ENCODE assay signal across 9 mouse cellular contexts in genomic region chr9:63970836-63971235, GRCm38 (mm10). TPM values are rescaled to one million over a fixed set of nuclear protein-coding genes. Genes with fewer than 3 reads are reported as not detected.
A peak's percentile ranks its signal among the peaks of the same experiment; 100 is the strongest.
DNase-seq lines count a peak whose midpoint lies in the region; ATAC-seq lines count a peak whose summit lies in the region.
"Had no signal": no experiment of that assay in that cellular context is flagged by ENCODE, and none has a peak within 500 bp of the region (broad histone marks: within the 10 kb centered on the region; RNA-seq: fewer than 3 reads in every experiment).

No protein-coding gene starts in this region.

- H3K9ac ChIP-seq in kidney, embryonic 14.5 days (ENCODE audit: low read depth, low read length) = no peak overlapping the region
- H3K9ac ChIP-seq in limb, embryonic 15.5 days = no peak overlapping the region

- ATAC-seq in kidney, embryonic 14.5 days (ENCODE audit: low FRiP score, low TSS enrichment) = no peak
- ATAC-seq in limb, embryonic 15.5 days (ENCODE audit: insufficient number of reproducible peaks, low FRiP score, low TSS enrichment, low read depth) = no peak

- no peaks in the 10 kb centered on the region for H3K27me3 ChIP-seq in kidney, embryonic 14.5 days (ENCODE audit: control insufficient read depth, insufficient read depth, low read length)
- H3K27me3 ChIP-seq in limb, embryonic 15.5 days = no peaks in the 10 kb centered on the region

- no peak for DNase-seq in kidney, adult 8-10 months
- DNase-seq in R1 (ENCODE audit: low read depth, low spot score) = peak; percentile 54
- DNase-seq in c-Kit-positive CD71-positive TER-119-negative erythroid progenitor cells, embryonic 14.5 days (ENCODE audit: low read depth) = peak; percentile 35
- no peak for DNase-seq in right cerebral cortex, postnatal 10 days (ENCODE audit: low spot score in 2 of 2)
- no peak for DNase-seq in ovary, adult 18-20 months (ENCODE audit: low spot score)
- DNase-seq: cerebellum, adult 9-11 months; thymus, postnatal 4 days had no signal

- no peak overlapping the region for H3K4me2 ChIP-seq in kidney, embryonic 14.5 days (replicated peaks; ENCODE audit: low read depth, low read length)
- no peak overlapping the region for H3K4me2 ChIP-seq in limb, embryonic 15.5 days

- H3K9me3 ChIP-seq in kidney, embryonic 14.5 days (ENCODE audit: control insufficient read depth, low read length) = no peaks in the 10 kb centered on the region
- H3K9me3 ChIP-seq in limb, embryonic 15.5 days = no peaks in the 10 kb centered on the region

- H3K4me3 ChIP-seq in kidney, embryonic 14.5 days (ENCODE audit: low read length) = no peak overlapping the region
- no peak overlapping the region for H3K4me3 ChIP-seq in limb, embryonic 15.5 days

- H3K27ac ChIP-seq in kidney, embryonic 14.5 days (ENCODE audit: low read depth, low read length) = peak overlapping the region; percentile 76
- peak overlapping the region; percentile 55 for H3K27ac ChIP-seq in limb, embryonic 15.5 days

- peaks cover 81% of the 10 kb centered on the region for H3K4me1 ChIP-seq in kidney, embryonic 14.5 days (ENCODE audit: control insufficient read depth, insufficient read depth, low read length)
- H3K4me1 ChIP-seq in limb, embryonic 15.5 days = peaks cover 92% of the 10 kb centered on the region

- 60% methylated on average over 6 of the region's 6 CpGs for WGBS in kidney, embryonic 14.5 days
- 72% methylated on average over 6 of the region's 6 CpGs for WGBS in limb, embryonic 15.5 days

- H3K36me3 ChIP-seq in kidney, embryonic 14.5 days (ENCODE audit: control insufficient read depth, insufficient read depth, low read length) = peaks cover 5% of the 10 kb centered on the region; the same call in 1 of the 2 replicates
- no peaks in the 10 kb centered on the region for H3K36me3 ChIP-seq in limb, embryonic 15.5 days

RNA-seq across cellular contexts. Expression of gene Smad6, which starts 51.0 kb away (rescaled TPM):
- polyA plus RNA-seq in kidney, embryonic 14.5 days (2014; fragmentation: Nextera tagmentation; extraction: Ambion mirVana) = 12.2 and 14.3 TPM in 2 replicates
- polyA plus RNA-seq in limb, embryonic 15.5 days (2015; fragmentation: Nextera tagmentation; extraction: Ambion mirVana) = 7.1 and 9.4 TPM in 2 replicates

Comparison
In these comparisons a context has a peak if more than half of its experiments do, and no peak if none do; other contexts are left out.
1. DNase-seq: peak in R1 (single experiment) and c-Kit-positive CD71-positive TER-119-negative erythroid progenitor cells, embryonic 14.5 days (single experiment); none in kidney, adult 8-10 months (0 of 2), right cerebral cortex, postnatal 10 days (0 of 2) and ovary, adult 18-20 months (single experiment).